Mouse (Mus musculus) kidney, adult 2 months (tissue): Measurements from ENCODE around the gene Ccdc63.
A peak's percentile ranks its signal among the peaks of the same experiment; 100 is the strongest.

Experiments used
- CTCF ChIP-seq: fragments of 200-500 bp; conservative IDR thresholded peaks from 2 replicates; pipeline ENCODE4 v1.5.1; 2011; ENCODE audit warnings: low read depth, mild to moderate bottlenecking, control low read depth, low read length, moderate library complexity, mixed read lengths; ENCODE audit not compliant: insufficient read depth, insufficient read length
- POLR2A ChIP-seq: fragments of 200-500 bp; IDR thresholded peaks from one replicate; pipeline ENCODE4 v1.6.1; 2011; ENCODE audit warnings: low read depth, low read length, control low read depth

DNA sequence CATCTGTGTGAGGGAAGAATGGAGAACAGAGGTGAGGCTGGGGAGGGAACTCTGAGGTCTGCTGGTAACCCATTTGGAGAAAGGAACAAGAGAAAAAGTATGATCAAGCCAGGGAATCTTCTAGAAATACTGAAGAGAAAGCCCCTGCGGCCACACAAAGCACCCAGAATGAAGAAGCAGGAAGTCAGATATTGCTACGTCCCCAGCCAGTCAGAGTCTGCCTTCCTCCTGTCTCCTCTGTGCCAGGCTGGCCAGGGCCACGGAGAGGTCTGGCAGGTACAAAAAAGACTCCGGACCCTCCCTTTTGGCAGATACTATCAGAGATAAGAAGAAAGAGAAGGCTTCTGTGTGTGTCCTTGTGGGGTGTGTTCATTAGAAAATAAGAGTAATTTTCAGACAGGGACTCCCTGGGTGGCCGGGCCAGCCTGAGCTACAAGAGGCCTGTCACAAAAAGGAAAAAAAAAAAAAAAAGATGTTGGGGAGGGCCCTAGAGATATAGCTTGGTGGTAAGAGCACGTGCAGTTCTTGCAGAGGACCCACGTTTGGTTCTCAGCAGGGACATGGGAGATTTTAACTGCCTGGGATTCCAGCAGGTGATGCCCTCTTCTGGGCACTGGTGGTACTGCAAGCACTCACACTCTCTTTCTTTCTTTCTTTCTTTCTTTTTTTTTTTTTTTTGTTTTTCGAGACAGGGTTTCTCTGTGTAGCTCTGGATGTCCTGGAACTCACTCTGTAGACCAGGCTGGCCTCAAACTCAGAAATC, 1.8 kb upstream of the Ccdc63 start:
- TF ChIP-seq POLR2A (no peak), CTCF (peak; percentile 69)
